Mouse (Mus musculus) hindbrain, postnatal 0 days (tissue): ENCODE measurements around the gene Resp18. TPM values are rescaled to one million over a fixed set of nuclear protein-coding genes. Genes with fewer than 3 reads are reported as not detected.
"Not testable (repeated sequence)": the region's sequence is repeated elsewhere in the genome, so short reads cannot be mapped to it uniquely, and the experiment has no call there.

Experiments used
- ATAC-seq: fragments of 200-750 bp; cut with Nextera tagmentation; 2 replicates; pipeline ENCODE4 v1.8.0; 2017; ENCODE audit warnings: mild to moderate bottlenecking, moderate TSS enrichment, moderate library complexity
- DNase-seq: peaks from one replicate; pipeline ENCODE4 v3.0.0-alpha.2; 2015; ENCODE audit warnings: low spot score
- H3K27ac ChIP-seq: fragments of 300-500 bp; sonication (generic); 2 replicates; pipeline ENCODE4 v1.5.1; 2014; ENCODE audit warnings: mild to moderate bottlenecking
- H3K27me3 ChIP-seq: fragments of 300-500 bp; sonication (generic); 2 replicates; pipeline ENCODE4 v1.6.1; 2014; ENCODE audit warnings: low read length, mixed read lengths; ENCODE audit not compliant: insufficient read depth
- H3K36me3 ChIP-seq: fragments of 300-500 bp; sonication (generic); 2 replicates; pipeline ENCODE4 v1.6.1; 2014; ENCODE audit warnings: low read length, mixed read lengths; ENCODE audit not compliant: insufficient read depth
- H3K4me1 ChIP-seq: fragments of 300-500 bp; sonication (generic); 2 replicates; pipeline ENCODE4 v1.6.1; 2014; ENCODE audit warnings: antibody characterized with exemption, low read length, mixed read lengths; ENCODE audit not compliant: insufficient read depth
- H3K4me2 ChIP-seq: fragments of 300-500 bp; sonication (generic); 2 replicates; pipeline ENCODE4 v1.6.1; 2014; ENCODE audit warnings: low read depth, mild to moderate bottlenecking, low read length, moderate library complexity, mixed read lengths
- H3K4me3 ChIP-seq: fragments of 300-500 bp; sonication (generic); 2 replicates; pipeline ENCODE4 v1.5.1; 2014; ENCODE audit warnings: low read length
- H3K9ac ChIP-seq: fragments of 300-500 bp; sonication (generic); replicated peaks from 2 replicates; pipeline ENCODE4 v1.6.1; 2014; ENCODE audit warnings: mild to moderate bottlenecking, low read length, moderate library complexity, mixed read lengths
- H3K9me3 ChIP-seq: fragments of 300-500 bp; sonication (generic); 2 replicates; pipeline ENCODE4 v1.6.1; 2016; ENCODE audit warnings: low read length, mixed read lengths
- CTCF ChIP-seq: IDR thresholded peaks from 2 replicates; pipeline ENCODE4 v1.5.1; 2016; ENCODE audit warnings: antibody characterized with exemption, control low read depth, low read depth
- WGBS: fragments of 180-500 bp; shearing (Covaris S2); extraction: QIAGEN DNeasy Blood & Tissue Kit; methylation state at CpG from one replicate; pipeline ENCODE4 v1.1.7; 2014; 5-methylcytosine and 5-hydroxymethylcytosine counted together
- polyA plus RNA-seq: library from polyadenylated mRNA; unstranded; fragments of >200 nt; fragmentation: Nextera tagmentation; extraction: Ambion mirVana; gene quantifications from 2 replicates; pipeline ENCODE4 v1.2.1, GENCODE M21; 2015
- total RNA-seq: library from RNA; depleted of rRNA; stranded (reverse); fragments of >200 nt; gene quantifications from 2 replicates; pipeline ENCODE4 v1.2.3, GENCODE M21; 2014

The Resp18 gene
- total and polyA plus RNA-seq, 2 experiments from 2014 or later, result 298 to 394 TPM

GRCm38 (mm10) chr1:75239591-75239990, 38.6 kb downstream of the Resp18 start:
- 78% methylated on average over 10 of the region's 10 CpGs for WGBS
- H3K36me3 ChIP-seq, result peaks cover 13% of the 10 kb centered on the region; the same call in 1 of the 2 replicates
- ATAC-seq (no peak), DNase-seq (no peak)
- no peak overlapping the region for H3K4me3 ChIP-seq
- no peak overlapping the region for H3K9ac ChIP-seq
- H3K4me2 ChIP-seq, result no peak overlapping the region
- no peak overlapping the region for H3K27ac ChIP-seq
- TF ChIP-seq CTCF, result no peak
- 0 out of 2 replicates have a peak, but pooled peaks cover 5% of the 10 kb centered on the region for H3K4me1 ChIP-seq
- no peaks in the 10 kb centered on the region for H3K9me3 ChIP-seq
- no peaks in the 10 kb centered on the region for H3K27me3 ChIP-seq

GRCm38 (mm10) chr1:75236117-75237050, 41.8 kb downstream of the Resp18 start, which contains the start of gene Dnajb2:
Dnajb2 (plus strand) TSS chr1:75236406.
- 1% methylated on average over 62 of the region's 64 CpGs for WGBS
- H3K4me1 ChIP-seq, result 0 out of 2 replicates have a peak, but pooled peaks cover 6% of the 10 kb centered on the region
- peak; percentile 90 for ATAC-seq

GRCm38 (mm10) chr1:75234606-75235005, 43.6 kb downstream of the Resp18 start:
- Histone ChIP-seq H3K4me1 (0 out of 2 replicates have a peak, but pooled peaks cover 6% of the 10 kb centered on the region), H3K9me3 (no peaks in the 10 kb centered on the region), H3K27me3 (no peaks in the 10 kb centered on the region), H3K4me3 (no peak overlapping the region), H3K36me3 (no peaks in the 10 kb centered on the region; the same call in 1 of the 2 replicates), H3K9ac (no peak overlapping the region), H3K4me2 (peak overlapping the region; percentile 24; the same call in 1 of the 2 replicates), H3K27ac (no peak overlapping the region)
- ATAC-seq (peak; percentile 68), DNase-seq (peak; percentile 87)
- under 1% methylated on average over 8 of the region's 8 CpGs for WGBS
- peak; percentile 87 for TF ChIP-seq CTCF

More at GRCm38 (mm10) chr1:75236117-75237050, 41.8 kb downstream of the Resp18 start, which contains the start of gene Dnajb2:
- no peaks in the 10 kb centered on the region for H3K9me3 ChIP-seq
- H3K27me3 ChIP-seq, result no peaks in the 10 kb centered on the region
- H3K4me3 ChIP-seq, result peak within 1 kb of the TSS; percentile 67
- H3K27ac ChIP-seq, result peak within 1 kb of the TSS; percentile 85
- peak; percentile 85 for DNase-seq
- H3K36me3 ChIP-seq, result no peaks in the 10 kb centered on the region; the same call in 1 of the 2 replicates
- no peak for TF ChIP-seq CTCF
- peak within 1 kb of the TSS; percentile 96 for H3K4me2 ChIP-seq
- H3K9ac ChIP-seq, result peak within 1 kb of the TSS; percentile 84

GRCm38 (mm10) chr1:75232489-75232888, 45.7 kb downstream of the Resp18 start:
- not testable (repeated sequence) for H3K9me3 ChIP-seq, H3K36me3 ChIP-seq, H3K27ac ChIP-seq, DNase-seq, H3K4me2 ChIP-seq, H3K4me3 ChIP-seq, H3K4me1 ChIP-seq, H3K27me3 ChIP-seq, ATAC-seq, H3K9ac ChIP-seq
- 69% methylated on average over 4 of the region's 4 CpGs for WGBS
- TF ChIP-seq CTCF, result peak; percentile 15; the same call in 1 of the 2 replicates

- no peak within 1 kb of the TSS for H3K4me3 ChIP-seq
- no peaks in the 10 kb centered on the region for H3K36me3 ChIP-seq
- 72% methylated on average over 5 of the region's 5 CpGs for WGBS
- DNase-seq, result no peak
- no peaks in the 10 kb centered on the region for H3K9me3 ChIP-seq
- ATAC-seq, result no peak
- no peak within 1 kb of the TSS for H3K9ac ChIP-seq
- TF ChIP-seq CTCF, result no peak
- 0 out of 2 replicates have a peak, but pooled peaks cover 4% of the 10 kb centered on the region for H3K4me1 ChIP-seq
- H3K4me2 ChIP-seq, result no peak within 1 kb of the TSS
- H3K27ac ChIP-seq, result no peak within 1 kb of the TSS
- H3K27me3 ChIP-seq, result no peaks in the 10 kb centered on the region
Observed at GRCm38 (mm10) chr1:75231664-75232152, 46.5 kb downstream of the Resp18 start, which contains the start of gene A630095N17Rik. A630095N17Rik (minus strand) TSS chr1:75232102.

- no peak overlapping the region for H3K9ac ChIP-seq
- whole genome bisulfite sequencing, result 85% methylated on average over 4 of the region's 4 CpGs
- no peaks in the 10 kb centered on the region for H3K27me3 ChIP-seq
- TF ChIP-seq CTCF, result no peak
- H3K4me1 ChIP-seq, result 0 out of 2 replicates have a peak, but pooled peaks cover 4% of the 10 kb centered on the region
- H3K27ac ChIP-seq, result no peak overlapping the region
- no peaks in the 10 kb centered on the region for H3K9me3 ChIP-seq
- H3K36me3 ChIP-seq, result no peaks in the 10 kb centered on the region
- ATAC-seq (no peak), DNase-seq (no peak)
- H3K4me2 ChIP-seq, result no peak overlapping the region
- H3K4me3 ChIP-seq, result no peak overlapping the region
Observed at GRCm38 (mm10) chr1:75231224-75231623, 47.0 kb downstream of the Resp18 start.
